Mouse (Mus musculus) liver, embryonic 15.5 days (tissue): Measurements from ENCODE around the gene E4f1. TPM values are rescaled to one million over a fixed set of nuclear protein-coding genes. Genes with fewer than 3 reads are reported as not detected.
"Not testable (repeated sequence)": the region's sequence is repeated elsewhere in the genome, so short reads cannot be mapped to it uniquely, and the experiment has no call there.

ENCODE experiments used
- ATAC-seq: fragments of 200-750 bp; cut with Nextera tagmentation; 2 replicates; pipeline ENCODE4 v1.8.0; 2017; ENCODE audit warnings: moderate number of reproducible peaks, mild to moderate bottlenecking, moderate library complexity; ENCODE audit not compliant: insufficient read depth
- H3K27ac ChIP-seq: fragments of 300-500 bp; sonication (generic); replicated peaks from 2 replicates; pipeline ENCODE4 v1.5.1; 2015; ENCODE audit warnings: mild to moderate bottlenecking, inconsistent platforms
- H3K27me3 ChIP-seq: fragments of 300-500 bp; sonication (generic); 2 replicates; pipeline ENCODE4 v1.6.1; 2015; ENCODE audit warnings: mild to moderate bottlenecking, inconsistent platforms
- H3K36me3 ChIP-seq: fragments of 300-500 bp; sonication (generic); replicated peaks from 2 replicates; pipeline ENCODE4 v1.6.1; 2015; ENCODE audit warnings: moderate library complexity, mild to moderate bottlenecking, inconsistent platforms
- H3K4me1 ChIP-seq: fragments of 300-500 bp; sonication (generic); replicated peaks from 2 replicates; pipeline ENCODE4 v1.6.1; 2015; ENCODE audit warnings: inconsistent platforms
- H3K4me2 ChIP-seq: fragments of 300-500 bp; sonication (generic); 2 replicates; pipeline ENCODE4 v1.6.1; 2015; ENCODE audit warnings: moderate library complexity, mild to moderate bottlenecking, inconsistent platforms
- H3K4me3 ChIP-seq: fragments of 300-500 bp; sonication (generic); replicated peaks from 2 replicates; pipeline ENCODE4 v1.5.1; 2015; ENCODE audit warnings: mild to moderate bottlenecking, inconsistent platforms
- H3K9ac ChIP-seq: fragments of 300-500 bp; sonication (generic); 2 replicates; pipeline ENCODE4 v1.6.1; 2015; ENCODE audit warnings: moderate library complexity, mild to moderate bottlenecking, inconsistent platforms
- H3K9me3 ChIP-seq: fragments of 300-500 bp; sonication (generic); replicated peaks from 2 replicates; pipeline ENCODE4 v1.6.1; 2016; ENCODE audit warnings: inconsistent platforms
- WGBS: fragments of 180-500 bp; shearing (Covaris S2); methylation state at CpG from one replicate; pipeline ENCODE4 v1.1.7; 2015; ENCODE audit warnings: mixed read lengths; ENCODE audit not compliant: insufficient replicate concordance; 5-methylcytosine and 5-hydroxymethylcytosine counted together
- polyA plus RNA-seq: library from polyadenylated mRNA; unstranded; fragments of >200 nt; fragmentation: Nextera tagmentation; extraction: Ambion mirVana; gene quantifications from 2 replicates; pipeline ENCODE4 v1.2.1, GENCODE M21; 2015

Gene E4f1
- polyA plus RNA-seq, 1 experiment from 2014 or later: 11.5 TPM

DNA sequence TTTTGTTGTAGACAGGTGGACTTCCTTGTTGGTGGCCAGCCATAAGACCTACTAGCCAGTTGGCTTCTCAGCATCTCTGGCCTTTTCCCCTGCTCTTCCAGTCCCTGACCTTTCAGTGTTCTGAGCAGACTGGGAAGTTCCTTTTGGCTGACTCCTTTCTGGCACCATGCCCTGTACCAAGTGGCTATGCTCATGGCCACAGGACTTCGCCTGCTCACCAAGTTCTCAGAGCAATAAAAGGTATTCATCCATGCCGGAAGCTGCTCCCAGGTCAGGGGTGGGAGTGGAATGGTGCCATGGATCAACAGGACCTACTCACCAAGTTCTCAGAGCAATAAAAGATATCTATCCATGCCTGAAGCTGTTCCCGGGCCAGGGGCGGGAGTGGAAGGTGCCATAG lies 2.4 kb upstream of the E4f1 start:
- Histone ChIP-seq H3K9me3 (no peaks in the 10 kb centered on the region), H3K9ac (peak overlapping the region; percentile 96; the same call in 1 of the 2 replicates), H3K4me2 (peak overlapping the region; percentile 96), H3K4me1 (peaks cover 55% of the 10 kb centered on the region), H3K27ac (peak overlapping the region; percentile 97; the same call in 1 of the 2 replicates), H3K36me3 (peaks cover 60% of the 10 kb centered on the region), H3K27me3 (no peaks in the 10 kb centered on the region), H3K4me3 (peak overlapping the region; percentile 95)
- 80% methylated on average over 4 of the region's 4 CpGs for WGBS
- ATAC-seq: no peak

DNA sequence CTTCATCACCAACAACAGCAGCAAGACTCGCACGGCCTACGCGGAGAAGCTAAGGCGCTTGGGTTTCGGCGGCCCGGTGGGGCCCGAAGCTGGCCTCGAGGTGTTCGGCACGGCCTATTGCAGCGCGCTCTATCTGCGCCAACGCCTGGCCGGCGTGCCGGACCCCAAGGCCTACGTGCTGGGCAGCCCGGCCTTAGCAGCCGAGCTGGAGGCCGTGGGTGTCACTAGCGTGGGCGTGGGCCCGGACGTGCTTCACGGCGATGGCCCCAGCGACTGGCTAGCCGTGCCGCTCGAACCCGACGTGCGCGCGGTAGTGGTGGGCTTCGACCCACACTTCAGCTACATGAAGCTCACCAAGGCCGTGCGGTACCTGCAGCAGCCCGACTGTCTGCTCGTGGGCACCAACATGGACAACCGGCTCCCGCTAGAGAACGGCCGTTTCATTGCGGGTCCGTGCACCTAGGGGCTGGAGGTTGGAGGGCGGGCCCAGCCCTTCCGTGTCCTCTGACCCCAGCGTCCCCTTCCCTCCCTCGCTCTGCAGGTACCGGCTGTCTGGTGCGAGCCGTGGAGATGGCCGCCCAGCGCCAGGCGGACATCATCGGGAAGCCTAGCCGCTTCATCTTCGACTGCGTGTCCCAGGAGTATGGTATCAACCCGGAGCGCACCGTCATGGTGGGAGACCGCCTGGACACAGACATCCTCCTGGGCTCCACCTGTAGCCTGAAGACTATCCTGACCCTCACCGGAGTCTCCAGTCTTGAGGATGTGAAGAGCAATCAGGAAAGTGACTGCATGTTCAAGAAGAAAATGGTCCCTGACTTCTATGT lies 801 bp upstream of the E4f1 start:
- Histone ChIP-seq H3K9ac (peak overlapping the region; percentile 96), H3K4me3 (peak overlapping the region; percentile 95), H3K4me2 (peak overlapping the region; percentile 96), H3K9me3 (no peaks in the 10 kb centered on the region), H3K4me1 (peaks cover 44% of the 10 kb centered on the region), H3K36me3 (peaks cover 44% of the 10 kb centered on the region), H3K27ac (peak overlapping the region; percentile 97), H3K27me3 (no peaks in the 10 kb centered on the region)
- peak; percentile 35 for ATAC-seq
- under 1% methylated on average over 68 of the region's 68 CpGs for WGBS

DNA sequence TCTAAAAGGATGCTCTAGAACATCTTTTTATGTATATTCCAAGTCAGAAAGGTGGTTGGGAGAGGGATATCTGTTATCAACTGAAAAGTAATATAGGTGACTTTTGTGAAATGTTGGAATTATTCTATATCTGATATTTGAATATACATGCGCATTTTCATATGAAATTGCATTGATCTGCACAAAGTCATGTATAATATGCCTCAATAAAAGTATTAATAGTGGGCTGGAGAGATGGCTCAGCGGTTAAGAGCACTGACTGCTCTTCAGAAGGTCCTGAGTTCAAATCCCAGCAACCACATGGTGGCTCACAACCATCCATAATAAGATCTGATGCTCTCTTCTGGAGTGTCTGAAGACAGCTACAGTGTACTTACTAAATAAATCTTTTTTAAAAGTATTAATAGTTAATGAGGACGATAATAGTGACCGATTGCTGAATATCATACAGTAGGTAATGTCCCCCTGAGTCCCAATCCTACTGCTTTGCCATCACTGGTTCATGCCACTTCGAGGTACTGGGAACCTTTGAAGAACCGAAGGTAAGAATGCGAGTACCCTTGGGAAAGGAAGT lies 690 bp downstream of the E4f1 start:
- peaks cover 44% of the 10 kb centered on the region for H3K4me1 ChIP-seq
- no peaks in the 10 kb centered on the region for H3K27me3 ChIP-seq
- peaks cover 29% of the 10 kb centered on the region for H3K36me3 ChIP-seq
- no peak for ATAC-seq
- peak overlapping the region; percentile 95 for H3K4me3 ChIP-seq
- H3K9ac ChIP-seq: peak overlapping the region; percentile 96
- peak overlapping the region; percentile 97 for H3K27ac ChIP-seq
- H3K4me2 ChIP-seq: peak overlapping the region; percentile 96
- no peaks in the 10 kb centered on the region for H3K9me3 ChIP-seq
- 16% methylated on average over 7 of the region's 7 CpGs for WGBS

DNA sequence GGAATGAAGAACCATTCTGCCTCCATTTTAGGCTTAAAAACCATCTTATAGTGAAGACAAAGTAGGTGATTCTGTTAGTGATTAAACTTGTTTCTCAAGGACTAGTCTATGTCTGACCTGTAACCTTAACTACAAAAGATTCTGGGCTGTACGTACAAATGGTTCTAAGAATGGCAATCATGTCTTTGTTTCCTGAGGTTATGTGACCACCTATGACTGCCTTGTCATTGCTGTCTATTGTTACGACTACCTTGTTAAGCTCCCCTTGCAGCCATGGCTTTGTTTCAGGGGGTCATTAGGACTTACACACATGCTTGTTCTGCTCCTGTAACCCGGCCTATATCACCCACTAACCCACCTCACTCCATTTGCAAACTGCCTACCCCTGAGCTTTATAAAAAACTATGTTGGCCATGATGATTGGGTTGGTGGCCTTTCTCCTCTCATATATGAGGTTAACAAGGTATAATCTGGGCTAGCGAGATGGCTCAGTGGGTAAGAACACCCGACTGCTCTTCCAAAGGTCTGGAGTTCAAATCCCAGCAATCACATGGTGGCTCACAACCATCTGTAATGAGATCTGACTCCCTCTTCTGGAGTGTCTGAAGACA lies 1.4 kb downstream of the E4f1 start:
- no peak overlapping the region for H3K9ac ChIP-seq
- H3K4me1 ChIP-seq: peaks cover 42% of the 10 kb centered on the region
- H3K9me3 ChIP-seq: no peaks in the 10 kb centered on the region
- no peak overlapping the region for H3K27ac ChIP-seq
- no peak overlapping the region for H3K4me3 ChIP-seq
- peaks cover 22% of the 10 kb centered on the region for H3K36me3 ChIP-seq
- WGBS: 87% methylated on average over 5 of the region's 5 CpGs
- H3K27me3 ChIP-seq: no peaks in the 10 kb centered on the region
- no peak for ATAC-seq
- no peak overlapping the region for H3K4me2 ChIP-seq

DNA sequence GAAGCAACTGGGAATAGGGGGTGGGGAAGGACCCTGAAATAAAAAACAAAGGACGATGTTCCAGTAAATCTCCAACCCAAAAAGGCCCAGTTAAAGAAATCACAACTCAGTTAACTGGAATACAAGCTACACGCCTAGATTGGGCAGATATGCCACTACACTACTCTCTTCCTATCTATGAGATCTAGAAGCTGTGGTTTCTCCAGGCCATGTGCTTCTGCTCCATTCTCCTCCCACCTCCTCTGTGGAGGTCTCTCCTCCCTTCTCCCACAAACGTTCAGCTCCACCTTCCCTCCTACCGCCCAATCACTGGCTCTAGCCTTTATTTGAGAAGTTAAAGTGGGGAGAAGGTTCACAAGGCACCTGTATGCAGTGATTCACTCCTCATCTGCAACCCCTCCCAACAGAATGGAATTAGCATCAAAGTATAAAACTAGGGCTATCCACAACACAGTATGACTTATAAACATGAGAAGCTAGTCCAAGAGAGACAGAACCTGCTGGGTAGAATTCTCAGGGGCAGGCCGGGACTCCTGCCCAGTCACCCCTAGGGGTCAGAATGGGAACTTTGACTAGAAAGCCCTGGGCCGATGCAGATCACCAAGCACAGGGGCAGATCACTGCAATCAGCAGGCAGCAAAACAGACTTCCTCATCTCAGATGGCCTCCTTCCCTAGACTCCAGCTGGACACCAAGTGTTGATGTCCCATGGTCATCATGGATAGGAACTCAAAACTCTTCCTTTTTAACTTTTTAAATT lies 6.6 kb downstream of the E4f1 start:
- WGBS: 25% methylated on average over 6 of the region's 6 CpGs
- Histone ChIP-seq H3K9ac (no peak overlapping the region), H3K27me3 (no peaks in the 10 kb centered on the region), H3K4me2 (no peak overlapping the region), H3K36me3 (no peaks in the 10 kb centered on the region), H3K4me3 (no peak overlapping the region), H3K9me3 (no peaks in the 10 kb centered on the region), H3K4me1 (peaks cover 12% of the 10 kb centered on the region), H3K27ac (no peak overlapping the region)
- 0 out of 2 replicates have a peak, but pooled peaks have one; percentile 15 for ATAC-seq

DNA sequence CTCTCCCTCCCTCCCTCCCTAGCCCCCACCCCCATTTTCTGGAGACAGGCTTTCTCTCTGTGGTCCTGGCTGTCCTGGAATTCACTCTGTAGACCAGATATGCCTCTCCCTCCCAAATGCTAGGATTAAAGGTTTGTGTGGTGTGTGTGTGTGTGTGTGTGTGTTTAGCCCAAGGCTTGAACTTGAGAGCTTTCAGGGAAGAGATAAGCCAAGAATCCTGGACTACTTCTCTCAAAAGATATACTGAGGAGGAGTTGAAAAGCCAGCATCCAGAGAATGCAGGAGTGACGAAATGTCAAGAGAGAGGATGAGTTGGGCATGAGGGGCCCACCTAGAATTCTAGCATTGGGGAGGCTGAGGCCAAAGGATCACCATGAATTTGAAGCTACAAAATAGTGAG lies 7.2 kb downstream of the E4f1 start:
- WGBS: 63% methylated on average over 1 of the region's 1 CpGs
- H3K4me3 ChIP-seq: no peak overlapping the region
- no peak for ATAC-seq

DNA sequence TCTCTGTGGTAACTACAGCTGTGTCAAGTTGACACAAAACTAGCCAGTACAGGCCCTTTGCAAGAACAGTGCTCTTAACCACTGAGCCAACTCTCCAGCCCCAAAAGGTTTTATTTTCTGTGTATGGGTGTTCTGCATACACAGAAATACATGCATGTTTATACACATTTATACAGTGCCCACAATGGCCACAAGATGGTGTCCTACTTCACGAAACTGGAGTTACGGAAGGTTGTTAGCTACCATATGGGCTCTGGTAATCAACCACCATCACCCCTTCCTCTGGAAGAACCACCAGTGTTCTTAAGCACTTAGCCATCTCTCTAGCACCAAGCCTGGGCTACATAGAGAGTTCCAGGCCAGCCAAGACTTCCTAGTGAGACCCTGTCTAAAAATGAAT lies 8.5 kb downstream of the E4f1 start:
- WGBS: 44% methylated on average over 2 of the region's 2 CpGs
- Histone ChIP-seq H3K27ac (no peak overlapping the region), H3K4me1 (peaks cover 10% of the 10 kb centered on the region), H3K36me3 (no peaks in the 10 kb centered on the region), H3K4me3 (no peak overlapping the region), H3K4me2 (no peak overlapping the region), H3K9me3 (no peaks in the 10 kb centered on the region), H3K9ac (no peak overlapping the region), H3K27me3 (no peaks in the 10 kb centered on the region)
- ATAC-seq: peak; percentile 21; the same call in 1 of the 2 replicates

More for the DNA sequence above, 7.2 kb downstream of the E4f1 start:
- H3K9me3 ChIP-seq: no peaks in the 10 kb centered on the region
- H3K36me3 ChIP-seq: no peaks in the 10 kb centered on the region
- H3K9ac ChIP-seq: no peak overlapping the region
- peaks cover 11% of the 10 kb centered on the region for H3K4me1 ChIP-seq
- H3K27me3 ChIP-seq: no peaks in the 10 kb centered on the region
- no peak overlapping the region for H3K4me2 ChIP-seq
- no peak overlapping the region for H3K27ac ChIP-seq

DNA sequence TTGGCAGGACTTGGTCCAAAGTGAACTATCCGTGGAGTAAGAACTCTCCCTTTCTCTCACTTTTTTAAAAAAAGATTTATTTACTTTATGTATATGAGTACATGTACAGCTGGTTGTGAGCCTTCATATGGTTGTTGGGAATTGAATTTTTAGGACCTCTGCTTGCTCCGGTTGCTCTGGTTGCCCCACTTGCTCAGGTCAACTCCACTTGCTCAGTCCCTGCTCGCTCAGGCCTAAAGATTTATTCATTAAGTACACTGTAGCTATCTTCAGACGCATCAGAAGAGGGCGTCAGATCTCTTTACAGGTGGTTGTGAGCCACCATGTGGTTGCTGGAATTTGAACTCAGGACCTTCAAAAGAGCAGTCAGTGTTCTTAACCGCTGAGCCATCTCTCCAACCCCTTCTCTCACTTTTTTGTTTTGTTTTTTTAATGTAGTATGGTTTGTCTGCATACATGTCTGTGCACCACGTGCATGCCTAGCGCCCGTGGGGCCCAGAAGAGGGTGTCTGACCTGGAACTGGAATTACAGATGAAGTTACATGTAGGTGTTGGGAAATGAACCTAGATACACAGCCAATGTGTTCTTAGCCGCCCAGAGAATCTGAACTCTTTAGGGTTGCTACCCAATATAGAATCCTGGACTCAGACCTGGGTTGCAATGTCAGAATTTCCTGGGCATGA lies 14.4 kb downstream of the E4f1 start:
- Histone ChIP-seq H3K4me3 (peak overlapping the region; percentile 82), H3K9ac (peak overlapping the region; percentile 43), H3K4me2 (peak overlapping the region; percentile 90), H3K4me1 (peaks cover 29% of the 10 kb centered on the region), H3K27ac (peak overlapping the region; percentile 99), H3K36me3 (peaks cover 10% of the 10 kb centered on the region)
- not testable (repeated sequence) for ATAC-seq, H3K9me3 ChIP-seq, H3K27me3 ChIP-seq
- 44% methylated on average over 10 of the region's 10 CpGs for WGBS

DNA sequence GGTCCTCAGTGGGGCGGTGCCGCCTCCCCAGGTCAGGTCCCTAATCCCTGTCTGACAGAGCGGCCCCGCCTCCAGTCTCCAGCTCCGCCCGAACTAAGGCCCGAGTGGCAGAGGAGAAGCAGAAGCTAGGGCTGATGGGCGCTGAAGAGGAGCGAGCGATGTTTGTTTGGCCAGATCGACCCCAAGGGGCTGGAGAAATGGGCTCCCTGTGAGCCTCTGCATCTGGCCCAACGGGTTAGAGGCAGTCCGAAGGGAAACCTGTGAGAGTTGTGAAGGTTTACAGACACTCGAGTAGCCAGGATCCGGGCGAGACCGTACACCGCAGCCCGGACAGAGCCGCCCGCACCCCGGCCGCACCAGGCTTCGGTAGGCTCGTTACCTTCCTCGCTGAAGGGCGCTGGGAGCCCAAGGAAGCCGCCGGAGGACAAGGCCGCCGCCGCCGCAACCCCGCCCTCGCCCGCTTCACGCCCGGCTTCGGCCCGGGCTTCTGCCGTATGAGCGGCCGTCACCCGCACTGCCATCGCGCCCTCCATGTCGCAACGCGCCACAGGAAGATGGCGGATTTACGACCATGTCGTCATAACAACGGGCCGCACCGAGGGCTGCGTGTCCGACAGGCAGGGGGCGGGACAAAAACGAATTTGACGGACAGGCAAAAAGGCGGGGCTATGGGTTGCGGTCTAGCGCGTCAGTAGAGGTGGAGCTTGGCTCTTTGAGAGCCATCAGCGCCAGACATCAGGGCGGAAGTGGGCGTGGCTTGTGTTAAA lies 15.2 kb downstream of the E4f1 start:
- under 1% methylated on average over 67 of the region's 67 CpGs for WGBS
- Histone ChIP-seq H3K36me3 (peaks cover 17% of the 10 kb centered on the region), H3K9ac (peak overlapping the region; percentile 93), H3K4me1 (peaks cover 29% of the 10 kb centered on the region), H3K4me3 (peak overlapping the region; percentile 82), H3K4me2 (peak overlapping the region; percentile 90), H3K9me3 (no peaks in the 10 kb centered on the region), H3K27ac (peak overlapping the region; percentile 99), H3K27me3 (no peaks in the 10 kb centered on the region)
- ATAC-seq: peak; percentile 96

DNA sequence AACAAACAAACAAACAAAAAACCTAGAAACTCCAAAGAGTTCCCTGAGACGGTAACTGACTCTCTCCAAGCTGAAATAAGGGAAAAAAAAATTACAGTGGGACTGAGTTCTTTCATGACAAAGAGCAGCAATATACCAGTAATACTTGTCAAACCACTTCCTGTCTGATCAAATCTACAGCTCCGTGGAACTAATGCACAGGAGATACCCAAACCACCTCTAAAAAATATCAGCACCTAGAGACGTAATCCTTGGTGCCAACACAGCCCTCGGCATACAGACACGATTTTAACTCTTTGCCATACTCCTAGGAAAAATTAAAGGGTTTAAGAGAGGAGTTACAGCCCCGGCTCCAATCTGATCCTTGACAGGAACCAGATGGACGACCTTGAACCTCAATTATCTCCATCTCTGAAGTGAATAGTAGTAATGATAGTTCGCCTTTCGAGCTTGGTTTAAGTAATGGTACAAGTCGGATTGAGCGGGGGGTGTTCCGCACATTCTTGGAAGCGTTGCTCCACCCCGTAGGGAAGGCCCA lies 15.8 kb downstream of the E4f1 start:
- H3K36me3 ChIP-seq: peaks cover 23% of the 10 kb centered on the region
- peak overlapping the region; percentile 82 for H3K4me3 ChIP-seq
- no peak for ATAC-seq
- no peaks in the 10 kb centered on the region for H3K9me3 ChIP-seq
- WGBS: 2% methylated on average over 14 of the region's 14 CpGs
- H3K4me1 ChIP-seq: peaks cover 29% of the 10 kb centered on the region
- peak overlapping the region; percentile 90 for H3K4me2 ChIP-seq
- no peaks in the 10 kb centered on the region for H3K27me3 ChIP-seq
- peak overlapping the region; percentile 99 for H3K27ac ChIP-seq
- H3K9ac ChIP-seq: peak overlapping the region; percentile 93
